Mouse (Mus musculus): ENCODE data around the gene Zic5.

- TF ChIP-seq CTCF (IDR thresholded peaks at IDR 0.05; ENCODE audit: control insufficient read depth, insufficient read depth, low read length) (no peak), POLR2A (IDR thresholded peaks at IDR 0.05; ENCODE audit: borderline replicate concordance, control insufficient read depth, low read depth, low read length) (no peak)
Measured at GRCm38 (mm10) chr14:122464763-122465741, at the start of gene Zic5.
